Mouse (Mus musculus): ENCODE data around the gene Vipr1.

DNA sequence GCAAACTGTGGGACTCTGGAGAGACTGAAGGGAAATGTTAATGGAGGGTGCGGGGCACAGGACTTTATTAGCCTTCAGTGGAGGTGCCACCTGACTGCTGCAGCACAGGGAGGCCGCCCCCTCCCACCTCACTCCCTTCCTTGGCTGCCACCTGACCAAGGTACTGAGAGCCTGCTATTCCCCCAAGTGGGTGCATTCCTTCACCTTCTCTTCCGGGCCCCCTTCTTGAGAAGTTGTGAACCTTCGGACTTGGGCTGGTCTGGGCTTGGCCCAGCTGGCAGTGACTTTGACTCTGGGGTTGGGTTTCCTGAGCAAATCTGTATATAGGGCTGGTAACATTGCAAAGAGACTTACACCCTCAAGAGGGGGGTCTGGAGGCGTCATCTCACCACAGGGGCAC is 13.8 kb downstream of the Vipr1 start:
- no peak for TF ChIP-seq MAFK (IDR thresholded peaks at IDR 0.05; ENCODE audit: insufficient read depth, low read depth, low read length)
- no peak for TF ChIP-seq HCFC1 (IDR thresholded peaks at IDR 0.05; ENCODE audit: borderline replicate concordance, insufficient read depth, low read length)
- TF ChIP-seq ZNF384 (IDR thresholded peaks at IDR 0.05; ENCODE audit: low read depth, low read length) = no peak
- TF ChIP-seq CHD2 (IDR thresholded peaks at IDR 0.05; ENCODE audit: low read depth, low read length) = no peak
- TF ChIP-seq ZC3H11A (IDR thresholded peaks at IDR 0.05; ENCODE audit: borderline replicate concordance, low read depth, low read length) = no peak
